Mouse (Mus musculus) spleen, postnatal 14 days (tissue): ENCODE data around the gene Hook2.

ENCODE experiments used
- DNase-seq, 2 experiments: peaks; one replicate each; pipeline ENCODE4 v3.0.0; 2021 to 2022; ENCODE audit warnings: low spot score in 2 of 2

Hook2 gene

DNA sequence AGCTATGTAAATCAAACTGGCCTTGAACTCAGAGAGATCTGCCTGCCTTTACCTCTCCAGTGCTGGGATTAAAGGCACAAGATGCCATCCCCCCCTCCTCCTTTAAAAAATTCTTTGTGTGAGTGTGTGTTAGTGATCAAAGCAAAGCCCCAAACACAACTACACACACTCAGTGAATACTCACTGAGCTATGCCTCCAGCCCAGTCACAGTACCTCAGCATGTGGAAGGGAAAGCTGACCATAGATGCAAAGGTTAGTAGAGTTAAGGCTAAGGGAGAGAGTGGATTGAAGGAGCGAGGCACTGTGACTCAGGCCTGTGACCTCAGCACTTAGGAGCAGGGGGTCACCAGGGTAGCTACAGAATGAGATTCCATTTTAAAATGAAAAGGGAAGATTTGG is 17.3 kb upstream of the Hook2 start:
- no peak for DNase-seq

DNA sequence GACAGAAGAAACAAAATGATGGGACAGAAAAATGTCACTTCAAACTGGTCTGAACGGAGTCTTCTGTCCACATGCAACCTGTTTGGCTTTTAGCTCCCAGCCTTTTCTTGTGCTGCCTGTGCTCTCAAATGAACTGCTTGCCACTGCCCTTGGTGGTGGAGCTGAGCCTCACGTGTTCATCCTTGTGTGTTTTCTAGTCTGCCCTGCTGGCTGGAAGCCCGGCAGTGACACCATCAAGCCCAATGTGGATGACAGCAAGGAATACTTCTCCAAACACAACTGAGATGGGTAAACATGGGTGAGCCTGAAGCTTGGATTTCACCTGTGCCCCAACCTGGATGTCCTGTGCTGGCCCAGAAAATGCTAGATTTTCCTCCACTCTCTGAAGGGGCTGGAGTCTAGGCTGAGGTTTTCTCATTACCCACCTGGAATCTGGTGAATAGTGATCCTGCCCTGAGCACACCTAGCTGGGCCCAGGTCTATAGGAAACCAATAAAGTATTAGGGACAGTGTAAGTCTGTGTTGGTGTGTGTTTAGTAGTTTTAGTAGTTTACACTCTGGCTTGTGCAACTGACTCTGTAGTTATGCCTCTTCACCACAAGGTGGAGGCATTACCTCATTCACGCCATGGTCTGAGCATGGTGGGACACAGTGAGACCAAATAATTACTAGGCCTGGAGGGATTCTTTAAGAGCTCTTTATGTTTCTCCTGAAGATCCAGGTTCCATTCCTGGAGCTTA is 16.4 kb upstream of the Hook2 start:
- peak in 1 of 2 experiments; percentile 28 for DNase-seq

DNA sequence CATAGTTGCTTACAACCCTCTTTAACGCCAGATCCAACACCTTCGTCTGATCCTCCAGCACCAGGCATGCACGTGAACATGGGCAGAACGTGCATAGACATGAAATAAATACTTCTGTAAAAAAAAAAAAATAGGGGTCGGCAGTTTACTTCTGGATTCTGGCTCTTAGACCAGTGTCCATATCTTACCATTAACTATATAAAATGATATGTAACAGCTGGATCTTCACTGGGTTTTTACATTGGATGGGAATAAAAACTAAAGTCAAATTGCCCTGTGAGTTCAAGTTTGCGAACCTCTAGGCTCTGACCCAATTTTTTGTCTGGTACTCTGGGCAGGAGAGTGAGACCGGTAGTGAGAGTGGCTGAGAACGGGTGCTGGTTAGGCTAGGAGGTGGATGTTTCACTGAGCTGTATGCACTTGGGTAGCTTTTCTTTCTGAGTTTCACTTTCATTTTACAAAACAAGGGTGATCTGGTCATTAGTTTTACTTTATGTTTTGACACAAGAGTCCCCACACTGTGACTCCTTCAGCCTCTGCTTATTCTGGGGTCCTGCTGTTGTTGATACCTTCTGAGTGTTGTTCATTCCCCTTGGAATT is 15.8 kb upstream of the Hook2 start:
- DNase-seq = no peak

GRCm38 (mm10) chr8:84975434-84975833 is 15.0 kb upstream of the Hook2 start:
- DNase-seq = peak; percentile 71 to 78

DNA sequence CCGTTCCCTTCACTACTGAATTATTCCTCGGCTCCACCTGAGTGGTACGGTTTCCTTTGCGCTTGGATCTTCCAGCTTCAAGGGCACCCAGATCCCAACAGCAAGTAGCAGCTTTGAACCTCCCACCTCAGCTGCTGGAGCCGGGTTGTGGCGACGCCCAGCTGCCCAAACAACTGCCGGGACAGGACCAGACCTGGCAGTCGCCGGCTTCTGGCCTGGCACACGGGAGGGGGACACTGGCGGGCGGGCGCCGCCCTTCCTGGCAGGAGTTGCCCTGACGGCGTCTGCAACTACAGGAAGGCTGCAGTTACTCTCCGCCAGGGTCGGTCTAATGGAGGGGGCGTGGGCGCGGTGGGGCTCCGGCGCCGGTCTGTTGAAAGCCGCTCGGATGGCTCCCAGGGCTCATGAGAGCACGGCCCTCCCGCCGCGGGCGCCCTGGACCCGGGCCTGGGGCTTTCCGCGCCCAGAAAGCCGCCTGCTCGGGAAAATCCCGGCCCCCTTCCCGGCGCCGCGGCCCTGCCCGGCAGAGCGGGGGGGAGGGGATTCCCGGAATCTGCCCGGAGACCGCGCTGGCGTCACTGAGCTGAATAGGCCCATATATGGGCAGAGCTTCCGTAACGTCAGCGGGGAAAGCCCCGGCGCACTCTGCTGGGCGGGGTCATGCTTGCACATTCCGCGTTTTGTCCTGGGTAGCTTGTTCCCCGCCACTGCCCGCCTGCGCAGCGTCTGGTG is 14.2 kb upstream of the Hook2 start:
- DNase-seq = peak; percentile 92

DNA sequence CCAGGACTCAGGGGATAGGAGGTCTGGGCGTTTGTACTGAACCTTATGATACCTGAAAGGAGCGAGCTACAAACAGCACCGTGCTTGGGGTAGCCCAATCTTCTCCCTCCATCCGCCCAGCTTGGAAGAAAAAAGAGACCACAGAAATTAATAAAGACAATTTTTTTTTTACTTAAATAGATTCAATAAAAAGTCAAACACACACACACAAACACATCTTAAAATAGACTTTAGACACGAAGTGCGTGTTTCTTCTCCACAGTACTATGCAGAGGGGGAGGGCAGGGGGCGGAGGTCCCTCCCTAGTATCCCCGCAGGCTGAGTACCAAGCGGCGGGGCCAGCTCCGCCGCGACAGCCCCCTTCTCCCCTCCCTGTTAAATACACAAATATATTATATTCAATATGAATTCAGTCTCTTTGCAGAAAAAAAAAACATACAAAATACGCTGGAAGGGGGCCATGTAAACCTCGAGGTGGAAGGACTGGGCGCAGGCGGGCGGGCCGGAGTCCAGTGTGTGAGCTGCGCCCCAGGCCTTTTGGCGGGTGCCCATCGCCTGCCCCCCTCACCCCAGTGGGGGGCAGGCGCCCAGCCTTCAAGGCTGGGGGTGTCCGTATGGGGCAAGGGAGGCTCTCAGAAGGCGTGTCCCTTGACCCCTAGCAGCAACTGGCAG is 13.5 kb upstream of the Hook2 start:
- DNase-seq = no peak

GRCm38 (mm10) chr8:84977435-84978247 is 12.8 kb upstream of the Hook2 start:
- peak; percentile 62 to 66 for DNase-seq

DNA sequence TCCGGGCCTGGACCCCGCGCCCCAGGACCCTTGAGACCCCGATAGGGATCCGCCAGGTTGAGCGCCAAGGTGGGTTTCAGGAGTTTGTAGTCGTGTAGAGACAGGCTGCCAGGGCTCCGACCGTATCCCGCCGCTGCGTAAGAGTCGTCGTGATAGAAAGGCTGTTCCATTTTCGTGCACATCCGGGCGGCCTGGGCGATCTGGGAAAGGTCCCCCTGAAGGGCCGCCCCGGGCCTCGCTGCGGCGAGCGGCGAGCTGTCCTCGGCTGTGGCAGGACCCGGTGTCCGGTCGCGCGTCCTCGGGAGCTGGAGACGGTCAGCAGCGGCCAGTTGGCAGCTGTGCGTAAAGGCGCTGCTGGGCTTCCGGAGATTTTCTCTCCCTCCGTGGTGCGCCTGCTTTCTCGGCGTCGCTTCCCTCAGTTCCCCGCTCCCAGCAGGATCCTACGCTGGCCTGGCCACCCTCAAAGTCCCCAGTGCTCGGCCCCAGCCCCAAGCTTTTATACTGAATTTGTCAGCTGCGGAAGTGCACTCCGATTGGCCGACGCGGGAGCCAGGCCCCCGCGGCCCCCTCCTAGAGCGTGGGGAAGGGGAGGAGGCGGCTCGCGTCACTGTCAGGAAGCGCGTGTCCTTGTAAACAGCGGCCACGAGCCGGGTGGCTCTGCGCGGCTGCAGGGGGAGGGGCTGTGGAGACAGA is 12.0 kb upstream of the Hook2 start, which contains the start of gene Junb:
Gene Junb (minus strand): TSS at position 471 of the 693 bp plus-strand sequence.
- peak; percentile 73 to 80 for DNase-seq

DNA sequence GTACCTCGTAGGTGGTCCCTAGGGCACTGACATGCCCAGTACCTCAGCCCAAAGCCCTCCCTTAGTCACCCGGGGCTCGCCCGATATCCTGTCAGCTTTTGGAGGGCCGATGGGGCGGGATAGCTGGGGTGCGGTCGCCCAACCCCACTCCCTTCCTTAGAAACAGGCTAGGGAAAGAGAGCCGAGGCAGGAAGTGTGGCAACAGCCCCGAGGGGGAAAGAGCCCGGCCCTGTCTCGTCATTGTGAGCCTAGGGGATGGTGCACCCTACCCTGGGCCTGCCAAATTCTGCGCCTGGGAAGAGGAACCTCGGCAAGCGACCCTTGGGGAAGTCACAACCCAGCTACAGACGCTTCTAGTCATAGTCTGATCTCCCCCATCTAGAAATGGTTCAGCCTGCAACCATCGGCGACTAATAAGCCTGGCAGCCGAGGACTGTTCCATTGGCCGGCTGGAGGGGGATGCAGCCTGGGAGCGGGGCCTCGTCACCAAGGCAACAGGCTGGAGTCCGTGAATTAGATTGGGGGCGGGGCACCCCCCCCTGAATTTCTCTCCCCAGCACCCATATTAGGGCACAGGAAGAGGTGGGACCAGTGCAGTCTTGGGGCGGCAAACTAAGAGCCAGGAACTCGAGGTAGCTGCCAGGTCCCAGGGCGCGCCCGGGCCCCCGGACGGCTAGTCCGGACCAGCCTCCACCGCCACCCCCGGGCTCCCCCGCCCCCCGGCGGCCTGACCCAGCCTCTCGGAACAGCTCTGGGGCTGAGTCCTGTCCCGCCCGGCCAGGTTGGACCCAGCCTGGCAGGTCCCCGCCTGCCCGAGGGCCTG is 10.6 kb upstream of the Hook2 start:
- DNase-seq = peak; percentile 85 to 88

DNA sequence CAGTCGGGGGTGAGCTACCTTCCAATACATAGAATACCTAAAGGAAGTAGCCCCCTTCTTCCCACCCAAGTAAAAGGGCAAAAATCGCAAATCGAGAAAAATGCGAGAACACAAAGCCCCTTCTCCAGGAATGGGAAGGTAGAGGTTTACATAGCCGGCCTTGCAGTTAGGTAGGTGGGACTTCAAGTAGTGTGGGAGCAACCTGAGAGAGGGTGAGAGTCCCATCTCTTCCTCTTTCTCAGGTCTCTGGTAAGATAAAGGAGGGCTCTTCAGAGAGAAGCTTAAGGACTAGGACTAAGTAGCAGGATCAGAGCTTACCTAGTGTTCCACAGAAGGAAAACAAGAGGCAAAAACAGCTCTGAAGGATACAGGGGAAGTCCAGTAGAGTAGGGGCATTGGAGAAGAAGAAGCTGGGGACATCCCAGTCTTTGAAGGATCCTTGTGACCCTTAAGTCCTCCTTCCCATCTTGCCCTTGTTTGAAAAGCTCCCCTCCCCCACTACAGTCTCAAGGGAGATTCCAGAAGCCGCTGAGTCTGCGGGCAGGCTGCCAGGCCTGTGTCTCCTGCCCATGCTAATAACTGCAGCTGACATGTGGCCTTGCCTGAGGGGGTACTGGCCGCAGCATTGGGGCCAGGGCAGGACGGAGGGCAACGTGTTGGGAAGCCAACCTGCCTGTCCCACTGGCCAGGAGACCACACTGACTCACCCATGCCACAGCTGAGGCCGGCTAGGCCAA is 9.6 kb upstream of the Hook2 start:
- DNase-seq = peak in 1 of 2 experiments; percentile 45

- DNase-seq = no peak
Observed at GRCm38 (mm10) chr8:84981644-84982498, 8.5 kb upstream of the Hook2 start.

GRCm38 (mm10) chr8:84982499-84983011 is 7.8 kb upstream of the Hook2 start:
- no peak for DNase-seq

- DNase-seq = no peak
Observed at GRCm38 (mm10) chr8:84984294-84985048, 5.9 kb upstream of the Hook2 start.

DNA sequence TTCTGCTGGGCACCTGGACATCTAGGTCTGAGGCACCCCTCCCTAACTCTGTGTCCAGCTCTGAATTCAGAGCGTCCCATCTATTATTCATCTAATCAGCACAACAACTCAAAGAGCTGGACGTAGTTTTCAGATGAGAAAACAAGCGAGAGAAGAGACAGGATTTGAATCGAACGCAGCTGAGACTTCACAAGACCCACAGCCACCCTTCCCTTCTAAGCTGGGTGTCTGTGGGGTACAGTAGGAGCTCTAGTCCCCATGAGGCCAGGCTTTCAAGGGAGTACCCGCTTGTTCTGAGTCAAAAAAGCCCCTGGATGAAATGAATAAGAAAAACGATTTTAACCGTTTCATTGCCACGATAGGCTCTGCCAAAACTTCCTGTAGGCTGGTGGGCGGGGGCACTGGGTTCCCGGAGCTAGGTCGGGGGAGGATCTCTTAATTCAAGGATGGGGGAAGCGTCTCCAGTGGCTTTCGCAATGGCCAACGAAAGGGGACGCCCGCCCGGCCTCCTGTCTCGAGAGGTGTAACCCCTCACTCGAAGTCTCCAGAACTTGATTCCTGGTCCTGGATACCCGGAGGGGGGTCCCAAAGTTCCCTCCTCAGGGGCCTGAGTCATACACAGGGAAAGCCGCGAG is 5.2 kb upstream of the Hook2 start:
- DNase-seq = peak in 1 of 2 experiments; percentile 28

DNA sequence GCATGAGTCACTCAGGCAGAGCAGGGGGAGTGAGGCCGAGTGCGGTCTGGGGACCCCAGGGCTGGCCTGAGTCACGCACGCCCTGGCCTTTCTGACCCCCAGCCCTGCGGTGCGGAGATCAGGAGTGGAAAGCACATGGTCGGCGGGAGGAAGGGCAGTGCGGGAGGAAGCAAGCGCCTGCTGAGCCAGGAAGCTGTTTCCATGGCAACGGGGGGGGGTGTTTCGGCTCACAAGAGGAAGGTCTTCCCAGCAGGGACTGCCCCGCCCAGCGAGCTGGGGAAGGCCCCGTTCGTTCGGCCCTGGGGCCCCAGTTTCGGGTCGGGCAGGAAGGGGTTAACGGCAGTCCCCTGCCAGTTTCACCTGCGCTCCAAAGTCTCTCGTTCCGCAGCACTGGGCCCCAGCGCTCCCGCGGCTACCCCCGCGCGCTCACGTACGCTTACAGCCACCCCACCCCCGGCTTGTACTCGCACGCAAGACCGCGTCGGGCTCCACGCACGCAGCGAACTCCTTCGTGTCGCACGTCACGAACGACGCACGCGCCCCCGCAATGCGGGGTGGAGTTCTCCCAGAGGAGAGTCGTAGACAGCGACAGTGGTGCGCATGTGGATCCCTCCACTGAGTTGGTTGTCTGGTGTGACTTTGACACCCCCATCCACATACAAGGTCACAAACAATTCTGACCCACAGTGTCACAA is 4.6 kb upstream of the Hook2 start:
- DNase-seq = peak; percentile 82 to 86

DNA sequence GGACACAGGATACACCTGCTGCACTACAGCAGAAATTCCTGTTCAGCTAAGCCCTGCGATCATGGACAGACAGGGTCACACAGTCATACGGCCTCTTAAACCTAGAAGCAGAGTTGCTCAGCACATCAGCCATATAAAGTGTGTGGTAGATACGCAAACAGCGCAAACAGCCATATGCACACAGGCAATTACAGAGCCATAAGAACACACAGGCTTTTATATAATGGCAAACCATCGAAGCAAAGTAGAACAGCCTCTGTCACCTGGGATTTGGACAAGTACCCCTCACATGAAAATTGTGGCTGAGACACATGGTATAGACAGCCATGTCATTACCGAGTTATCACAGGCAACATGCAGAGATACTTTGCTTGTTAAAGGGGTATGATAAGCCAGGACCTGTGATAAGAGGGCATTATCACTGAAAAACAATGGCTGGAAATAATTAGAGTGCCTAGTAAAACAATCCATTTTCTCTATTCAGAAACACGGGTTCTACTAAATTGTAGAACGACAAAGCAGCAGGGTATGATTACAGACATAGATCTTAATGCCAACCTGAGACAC is 3.9 kb upstream of the Hook2 start:
- no peak for DNase-seq
